Mouse (Mus musculus) frontal cortex, postnatal 36 days (tissue): Measurements from ENCODE around the gene Npm1.

ENCODE experiments used
- DNase-seq, 2 experiments: peaks; one replicate each; pipeline ENCODE4 v3.0.0; 2022; ENCODE audit warnings: low spot score in 2 of 2

Npm1 gene

DNA sequence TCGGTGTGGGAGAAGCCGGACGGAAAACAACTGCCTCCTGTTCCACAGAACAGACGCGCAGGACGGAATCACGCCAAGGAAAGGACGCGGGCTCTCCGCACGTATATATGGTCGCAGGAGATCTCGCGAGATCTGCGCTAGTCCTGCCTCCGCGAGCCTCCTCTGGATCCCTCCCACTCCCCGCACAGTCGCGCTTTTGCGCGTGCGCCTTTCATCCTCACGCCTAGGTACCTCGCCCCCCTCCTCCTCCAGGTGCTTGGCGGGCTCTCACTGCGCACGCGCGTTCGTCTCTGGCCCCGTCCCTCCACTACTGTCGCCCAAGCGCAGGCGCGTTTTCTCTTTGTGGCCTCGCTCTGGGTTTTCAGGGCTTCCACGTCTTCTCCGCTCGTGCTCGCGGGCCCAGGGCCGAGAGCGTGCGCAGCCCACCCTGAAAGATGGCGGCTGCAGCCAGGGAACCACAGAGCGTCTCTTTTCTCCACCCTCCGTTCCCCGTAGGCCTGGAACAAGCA is at the start of gene Npm1:
Gene Npm1 (minus strand): TSS at position 209 of the 509 bp plus-strand sequence.
- peak; percentile 99 to 100 for DNase-seq

DNA sequence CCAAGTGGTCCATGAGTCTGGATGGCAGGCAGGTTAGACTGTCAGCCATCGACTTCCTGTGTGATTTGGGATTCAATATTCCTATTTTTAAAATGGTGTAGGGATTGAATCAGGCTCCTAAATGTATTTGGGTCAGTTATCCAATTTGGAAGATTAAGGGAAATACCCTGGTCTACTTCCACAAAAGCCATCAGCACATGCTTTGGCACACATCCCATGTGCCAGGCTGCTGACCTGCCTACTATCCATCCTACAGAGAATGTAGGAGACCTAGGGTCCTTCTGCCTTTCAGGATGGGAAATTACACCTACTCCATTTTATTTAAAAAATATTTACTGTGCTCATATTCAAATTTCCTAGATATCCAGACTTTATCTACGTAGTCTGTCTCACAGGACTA is 44.4 kb upstream of the Npm1 start:
- no peak for DNase-seq

DNA sequence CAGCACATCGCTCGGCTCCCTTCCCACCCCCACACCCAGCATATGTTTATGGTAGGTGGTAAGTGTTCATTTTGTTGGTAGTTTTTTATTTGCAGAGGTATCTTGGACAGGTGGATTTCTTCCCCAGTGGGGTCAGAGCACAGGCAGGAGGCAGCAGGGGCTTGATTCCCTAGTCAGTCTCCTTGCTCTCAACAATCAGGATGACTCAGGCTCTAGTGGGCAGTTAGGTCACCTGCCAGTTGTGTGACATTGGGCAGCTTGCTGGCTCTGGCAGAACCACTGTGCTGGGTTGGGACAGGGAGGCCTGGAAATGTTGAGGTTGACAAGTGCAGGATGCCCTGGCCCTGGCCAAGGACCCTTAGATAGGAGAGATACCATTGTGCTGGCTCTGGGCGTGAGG is 42.0 kb upstream of the Npm1 start:
- no peak for DNase-seq

DNA sequence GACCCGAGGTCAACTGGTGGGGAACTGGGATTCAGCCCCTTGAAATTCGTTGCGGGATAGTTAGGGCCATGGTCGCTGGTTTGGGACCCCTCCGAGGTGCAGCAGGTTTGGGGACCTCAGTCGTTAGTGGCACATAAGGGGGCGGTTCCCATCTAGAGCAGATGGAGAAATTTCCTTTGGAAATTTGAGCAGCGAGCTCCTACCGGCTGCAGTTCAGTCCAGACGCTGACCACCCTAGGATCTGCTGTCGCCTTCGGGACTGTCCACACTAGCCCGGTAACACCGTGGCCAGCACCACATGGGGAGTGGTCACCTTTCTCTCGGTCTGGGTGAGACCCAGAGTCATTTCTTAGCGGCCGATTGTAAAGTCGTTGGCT is 41.3 kb upstream of the Npm1 start:
- DNase-seq: no peak

DNA sequence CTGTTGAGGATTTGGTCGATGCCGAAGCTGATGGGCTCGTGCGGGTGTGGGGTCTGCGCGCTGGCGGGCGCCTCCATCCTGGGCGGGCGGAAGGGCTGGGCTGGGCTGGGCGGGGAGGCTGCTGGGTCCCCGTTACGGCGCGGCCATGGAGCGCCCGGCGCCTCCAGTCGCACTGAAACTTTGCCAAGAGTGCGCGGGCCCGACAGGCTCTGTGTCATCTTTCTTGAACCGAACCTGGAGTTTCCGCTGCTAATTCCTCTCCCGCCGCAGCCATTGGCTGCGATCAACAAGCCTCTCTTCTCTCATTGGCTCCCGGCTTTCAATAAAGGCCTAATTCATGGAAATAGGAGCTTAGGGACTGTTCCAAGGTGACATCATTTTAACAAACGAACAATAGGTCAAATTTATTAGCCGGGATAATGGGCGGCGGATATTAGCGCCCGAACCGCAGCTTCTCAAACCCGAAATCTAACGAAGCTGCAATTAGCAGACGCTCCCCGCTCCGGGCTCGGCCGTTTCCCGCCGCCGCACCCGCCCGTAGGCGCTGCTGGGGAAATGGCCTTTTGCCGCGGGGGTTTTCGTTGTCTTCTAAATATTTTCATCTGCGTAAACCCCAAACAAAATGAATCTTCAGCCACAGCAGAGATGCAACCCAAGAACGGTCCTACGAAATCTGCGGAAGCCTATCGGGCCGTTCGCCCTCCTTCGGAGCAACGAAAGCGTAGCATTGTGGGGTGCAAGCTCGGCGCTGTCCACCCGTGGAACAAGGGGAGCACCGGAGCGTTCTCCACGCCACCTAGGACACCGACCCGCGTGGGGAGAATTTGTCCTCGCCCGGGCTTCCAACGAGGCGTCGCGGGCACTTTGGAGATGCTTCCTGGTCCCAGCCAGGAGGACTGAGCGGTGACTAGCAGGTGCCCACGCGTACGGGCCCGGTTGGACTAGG is 40.6 kb upstream of the Npm1 start, which contains the start of gene Tlx3:
Gene Tlx3 (minus strand): TSS at position 207 of the 946 bp plus-strand sequence.
- peak in 1 of 2 experiments; percentile 44 for DNase-seq

DNA sequence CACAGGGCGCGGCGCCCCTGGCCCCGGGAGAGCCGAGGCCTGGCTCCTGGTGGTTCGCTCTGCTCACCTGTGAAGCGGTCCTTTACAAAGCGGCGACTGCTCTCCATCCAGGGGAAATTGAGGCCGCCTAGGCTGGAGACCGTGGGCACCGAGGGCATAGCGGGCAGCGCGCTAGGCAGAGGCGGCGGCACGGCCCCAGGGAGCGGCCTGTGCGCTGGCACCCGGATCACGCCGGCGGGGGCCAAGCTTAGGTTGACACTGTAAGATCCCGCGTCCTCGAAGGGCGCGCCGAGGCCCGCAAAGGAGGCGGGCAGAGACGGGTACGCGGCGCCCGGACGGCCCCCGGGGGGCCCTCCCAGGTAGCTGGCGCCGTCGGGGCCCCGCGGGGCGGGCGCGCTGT is 40.0 kb upstream of the Npm1 start:
- DNase-seq: no peak

DNA sequence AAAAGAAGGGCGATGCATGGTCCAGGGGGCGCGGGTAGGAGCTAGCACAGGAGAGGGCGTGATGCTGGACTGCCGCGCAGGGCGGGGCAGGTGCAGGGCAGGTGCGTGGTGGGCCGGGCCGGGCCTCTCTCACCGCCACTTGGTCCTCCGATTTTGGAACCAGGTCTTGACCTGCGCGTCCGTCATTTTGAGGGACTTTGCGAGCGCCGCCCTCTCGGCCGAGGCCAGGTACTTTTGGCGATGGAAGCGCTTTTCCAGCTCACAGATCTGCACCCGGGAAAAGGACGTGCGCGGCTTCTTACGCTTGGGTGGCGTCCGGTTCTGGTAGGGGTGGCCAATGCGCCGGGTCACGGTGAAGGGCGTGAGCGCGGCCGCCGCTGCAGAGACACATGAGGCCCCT is 39.3 kb upstream of the Npm1 start:
- no peak for DNase-seq

DNA sequence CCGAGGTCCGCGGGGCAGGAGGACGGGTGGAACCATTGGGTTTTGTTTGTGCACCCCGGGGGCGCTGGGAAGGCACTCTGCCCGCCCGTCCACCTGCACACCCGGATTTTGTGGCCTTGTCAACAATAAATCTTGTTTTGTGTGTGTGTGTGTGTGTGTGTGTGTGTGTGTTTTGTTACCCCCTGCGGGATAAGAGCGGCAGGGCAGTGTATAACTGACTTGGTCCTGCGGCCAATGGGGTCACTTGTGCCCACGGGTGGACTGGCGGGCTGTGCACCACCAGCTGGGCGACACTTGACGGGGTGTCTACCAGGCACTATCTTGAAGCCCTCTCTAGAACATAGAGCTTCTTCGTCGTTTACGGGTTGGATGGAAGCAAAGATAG is 38.6 kb upstream of the Npm1 start:
- no peak for DNase-seq

DNA sequence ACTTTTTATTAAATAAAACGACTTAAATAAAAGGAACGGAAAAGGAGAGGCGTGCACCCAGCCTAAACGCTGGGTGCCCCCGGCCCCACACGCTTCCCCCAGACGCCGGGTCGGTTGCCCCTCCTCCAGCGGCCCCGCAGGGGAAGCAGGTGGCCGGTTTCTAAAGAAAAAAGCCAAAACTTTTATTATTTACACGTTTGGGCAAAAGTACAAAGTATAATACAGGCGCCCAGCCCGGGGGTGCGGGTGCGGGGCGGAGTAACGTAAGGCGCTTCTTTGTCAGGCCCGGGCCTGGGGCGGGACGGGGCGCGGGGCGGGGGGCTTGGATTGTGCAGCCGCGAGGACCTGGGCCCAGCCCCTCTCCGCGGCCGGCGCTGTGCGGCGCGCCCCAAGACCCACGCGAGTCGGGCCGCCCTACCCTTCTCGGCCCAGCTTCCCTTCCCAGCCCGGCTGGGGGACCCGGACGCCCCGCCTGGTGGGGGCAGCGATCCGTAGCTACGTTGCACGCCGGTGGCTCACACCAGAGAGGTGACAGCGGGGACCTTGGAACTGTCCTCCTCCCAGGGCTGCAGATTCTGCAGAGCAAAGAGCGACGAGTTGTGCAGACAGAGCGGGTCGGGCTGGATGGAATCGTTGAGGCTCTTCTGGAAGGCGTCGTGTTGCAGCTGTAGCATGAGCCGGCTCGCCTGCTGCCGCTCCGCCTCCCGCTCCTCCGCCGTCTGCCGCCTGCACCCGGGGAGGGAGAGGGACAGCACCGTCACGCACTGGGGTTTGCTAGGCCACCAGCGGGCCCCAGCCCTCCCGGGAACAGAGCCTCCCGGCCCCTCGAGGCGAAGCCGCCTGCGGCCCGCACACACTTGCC is 38.0 kb upstream of the Npm1 start:
- DNase-seq: no peak

DNA sequence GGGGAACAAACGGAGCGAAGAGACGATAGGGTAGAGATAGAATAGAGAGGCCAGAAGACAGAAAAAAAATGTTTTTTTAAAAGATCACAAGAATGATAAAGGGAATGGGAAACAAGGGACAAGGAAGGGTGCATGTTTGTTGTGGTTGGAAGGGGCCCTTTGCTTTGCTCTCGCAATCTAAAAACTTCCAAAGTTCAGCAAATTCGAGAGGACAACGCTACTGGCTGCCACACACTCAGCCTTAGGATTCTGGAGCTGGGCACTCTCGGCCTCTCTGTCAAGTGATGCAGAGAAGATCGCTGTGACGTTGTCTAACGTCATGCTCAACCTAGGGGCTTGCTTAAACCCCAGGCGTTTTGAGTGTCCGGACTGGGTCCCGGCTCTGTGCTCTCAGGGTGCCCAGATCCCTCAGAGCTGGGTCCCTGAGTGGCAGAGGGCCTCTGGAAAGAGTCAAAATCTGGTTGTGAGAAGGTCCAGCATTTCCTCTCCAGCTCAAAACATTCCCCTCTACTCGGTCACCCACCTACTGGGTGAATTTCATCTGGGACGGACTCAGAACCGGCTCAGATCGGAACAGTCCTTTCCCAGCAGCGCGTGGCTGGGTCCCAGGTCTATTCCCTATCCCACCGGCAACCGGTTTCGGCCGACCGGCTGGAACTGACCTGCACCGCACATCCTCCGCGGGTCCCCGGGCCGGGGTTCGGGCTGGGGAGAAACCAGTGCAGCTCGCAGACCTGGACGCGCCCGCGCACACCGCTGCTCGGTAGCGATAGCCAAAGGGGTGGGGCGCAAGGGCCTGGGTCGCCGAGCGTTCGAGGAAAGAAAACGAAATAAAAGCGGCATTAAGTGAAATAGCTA is 37.1 kb upstream of the Npm1 start:
- no peak for DNase-seq

DNA sequence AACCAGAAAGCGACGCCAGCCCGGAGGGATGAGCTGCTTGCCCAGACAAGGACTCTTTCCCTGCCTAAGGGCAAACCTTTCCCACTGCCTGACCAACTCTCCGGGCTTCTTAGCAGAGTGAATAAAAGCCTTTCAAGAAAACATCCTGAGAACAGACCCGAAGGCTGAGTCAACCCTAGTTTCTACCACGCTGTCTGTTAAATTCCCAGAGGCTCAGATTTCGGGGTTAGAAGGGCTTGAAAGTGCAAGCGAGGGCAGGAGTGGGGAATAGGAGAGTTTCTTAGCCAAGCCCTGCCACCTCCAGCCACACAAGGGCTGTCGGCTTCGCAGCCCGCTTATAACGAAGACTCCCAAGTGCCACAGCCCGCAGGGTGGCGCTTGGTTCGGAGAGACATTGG is 36.1 kb upstream of the Npm1 start:
- no peak for DNase-seq

DNA sequence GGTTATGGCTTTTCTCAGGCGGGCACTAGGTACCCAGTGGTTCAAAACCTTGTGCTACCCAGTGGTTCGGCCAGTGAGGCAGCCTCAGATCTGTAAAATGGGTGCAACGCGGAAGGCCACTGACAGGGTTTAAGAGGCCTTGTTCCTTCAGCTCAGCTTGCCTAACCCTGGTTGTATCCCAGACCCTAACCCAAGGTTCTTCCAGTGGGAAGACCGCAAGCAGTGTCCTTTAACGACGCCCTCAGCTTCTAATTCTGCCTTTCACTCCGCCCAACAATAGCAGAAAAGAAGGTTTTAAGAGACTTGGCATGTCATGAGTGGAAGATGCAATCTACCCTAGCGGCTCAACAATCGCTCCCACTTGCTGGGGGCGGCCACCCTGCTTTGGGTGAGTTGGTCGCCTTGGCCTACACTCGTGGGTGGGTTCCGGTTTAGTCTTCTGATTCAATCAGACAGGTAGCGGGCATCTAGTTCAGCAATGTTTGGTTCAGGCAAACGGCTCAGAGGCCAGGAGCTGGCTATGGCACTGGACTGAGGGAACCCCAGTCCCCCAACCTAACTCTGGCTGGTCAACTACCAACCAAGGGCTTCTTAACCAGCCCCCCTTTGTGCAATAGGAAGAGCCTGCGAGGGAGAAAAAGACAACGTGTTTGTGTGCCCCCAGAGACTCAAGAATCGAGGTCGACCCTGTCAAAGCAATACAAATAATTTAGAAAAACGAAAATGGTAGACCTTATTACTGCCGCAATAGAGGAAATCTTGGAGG is 35.5 kb upstream of the Npm1 start:
- DNase-seq: no peak

DNA sequence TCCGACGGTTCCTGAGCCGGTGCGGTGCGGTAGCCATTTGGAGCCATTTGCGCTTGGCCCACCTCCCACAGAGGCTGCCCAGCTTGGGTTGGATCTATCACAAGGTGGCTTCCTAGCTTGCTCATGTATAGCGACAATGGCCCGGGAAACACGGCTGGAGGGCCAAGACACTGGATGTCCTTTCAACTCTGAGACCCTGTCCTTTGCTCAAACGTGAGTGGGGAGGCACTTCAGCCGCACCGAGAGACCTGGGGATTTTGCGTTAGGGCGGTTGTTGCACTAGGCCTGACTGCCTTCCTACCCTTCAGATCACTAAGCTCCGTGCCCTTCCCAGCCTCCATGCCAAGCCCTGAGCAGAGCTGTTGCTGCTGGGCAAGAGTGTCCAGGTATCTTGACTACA is 34.7 kb upstream of the Npm1 start:
- no peak for DNase-seq

DNA sequence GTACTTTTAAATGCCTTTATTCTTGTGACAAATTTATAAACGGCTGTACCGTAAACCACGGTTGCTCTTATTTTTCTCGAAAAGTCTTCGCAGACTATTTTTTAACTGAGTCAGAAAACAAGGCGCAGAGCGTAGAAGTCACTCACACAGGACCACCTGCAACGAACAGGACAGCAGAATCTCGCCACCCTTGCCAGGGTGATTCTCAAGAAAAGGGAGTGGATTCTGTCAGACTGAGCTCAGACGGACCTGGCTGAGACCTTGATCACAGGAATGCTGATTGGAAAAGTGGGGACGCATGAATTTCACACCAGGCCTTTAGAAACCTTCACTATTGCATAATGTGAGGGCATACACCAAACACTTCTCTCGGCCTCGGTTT is 34.1 kb upstream of the Npm1 start:
- DNase-seq: no peak

DNA sequence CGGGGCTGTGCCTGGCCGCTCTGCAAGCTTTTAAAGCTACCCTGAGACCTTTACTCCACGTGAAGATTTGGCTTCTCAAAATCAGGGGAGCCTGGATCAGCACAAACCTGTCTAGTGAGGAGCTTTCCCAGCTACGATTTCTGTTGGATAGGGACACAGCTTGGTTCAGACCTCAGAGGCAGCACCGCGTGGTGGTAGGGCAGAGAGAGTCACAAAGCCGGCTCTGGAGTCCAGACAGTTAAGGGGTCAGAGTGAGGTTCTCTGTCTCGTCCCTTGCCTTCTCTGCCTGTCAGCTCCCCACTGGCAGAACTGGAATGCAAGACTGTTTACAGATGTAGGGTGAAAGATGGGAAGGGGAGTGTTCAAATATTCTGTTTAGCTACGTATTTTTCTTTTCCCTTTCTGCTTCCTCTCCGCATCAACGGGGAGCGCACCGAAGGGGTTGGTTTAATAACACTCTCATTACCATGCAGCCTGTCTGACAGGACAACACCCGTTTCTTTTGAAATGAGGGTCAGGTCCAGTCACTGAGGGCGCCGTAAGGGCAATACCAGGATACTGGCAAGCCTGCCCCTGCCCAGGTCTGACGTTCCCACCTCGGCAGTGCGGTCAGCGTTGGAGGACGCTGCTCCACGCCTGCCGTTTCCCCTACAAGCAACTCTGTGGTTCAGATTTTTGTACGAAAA is 33.6 kb upstream of the Npm1 start:
- no peak for DNase-seq

DNA sequence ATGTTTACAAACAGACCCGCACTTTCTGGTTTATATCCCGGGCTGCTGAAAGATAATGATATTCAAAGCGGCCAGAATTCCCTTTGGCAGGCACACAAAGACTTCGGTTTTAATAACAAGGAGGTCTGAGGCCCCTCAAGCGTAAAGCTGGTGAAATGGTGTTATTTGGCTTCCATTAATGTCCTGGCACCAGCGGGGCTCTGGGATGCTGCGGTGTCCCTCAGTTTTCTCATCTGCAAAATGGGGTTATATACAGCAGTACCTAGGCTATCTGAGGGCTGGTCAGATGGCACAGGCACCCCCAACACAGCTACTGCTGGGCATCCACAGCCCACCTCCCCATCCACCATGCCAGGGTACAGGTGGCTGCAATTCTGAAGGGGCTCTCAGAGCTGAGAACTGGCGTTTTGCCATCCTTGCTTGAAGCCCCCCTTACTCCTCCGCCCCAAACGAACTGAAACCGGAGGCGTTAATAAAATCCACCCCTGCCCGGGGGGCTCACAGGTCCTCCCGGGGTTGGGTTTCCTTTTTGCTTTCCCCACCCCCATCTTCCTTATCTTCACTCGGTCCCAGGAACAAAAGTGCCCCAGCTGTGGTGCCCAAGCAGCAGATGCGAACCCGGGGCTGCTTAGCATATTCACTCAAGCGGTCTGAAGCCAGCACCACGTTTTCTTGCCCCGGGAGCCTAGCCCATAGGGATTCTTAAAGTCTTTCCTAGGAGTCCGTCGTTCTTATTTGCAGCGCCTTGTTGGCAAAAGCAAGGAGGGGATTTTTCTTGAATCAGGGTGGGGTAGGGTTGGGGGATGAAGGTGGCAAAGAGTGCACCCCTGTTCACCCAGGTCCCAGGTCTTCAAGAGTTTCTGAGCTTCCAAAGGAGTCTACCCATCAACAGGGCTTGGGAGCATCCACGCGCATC is 32.8 kb upstream of the Npm1 start:
- DNase-seq: no peak

DNA sequence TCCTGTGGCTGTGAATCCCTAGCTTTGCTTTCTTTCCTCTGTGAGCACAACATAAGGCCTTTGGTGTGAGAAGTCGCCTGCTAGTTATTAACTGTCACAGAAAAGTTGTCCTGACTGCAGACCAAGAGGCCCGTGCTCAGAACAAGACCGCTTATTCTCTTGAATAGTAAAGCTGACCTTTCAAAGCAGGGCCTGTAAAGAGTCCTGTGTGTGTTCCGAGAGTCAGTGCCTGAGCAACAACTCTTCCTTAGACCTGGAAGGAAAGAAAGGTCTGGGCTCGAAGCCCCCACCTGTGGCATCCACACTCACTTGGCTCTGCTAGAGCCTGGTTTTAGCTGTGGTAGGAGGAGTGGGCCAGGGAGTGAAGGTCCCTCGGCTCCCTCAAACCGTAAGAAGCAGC is 32.1 kb upstream of the Npm1 start:
- DNase-seq: no peak

DNA sequence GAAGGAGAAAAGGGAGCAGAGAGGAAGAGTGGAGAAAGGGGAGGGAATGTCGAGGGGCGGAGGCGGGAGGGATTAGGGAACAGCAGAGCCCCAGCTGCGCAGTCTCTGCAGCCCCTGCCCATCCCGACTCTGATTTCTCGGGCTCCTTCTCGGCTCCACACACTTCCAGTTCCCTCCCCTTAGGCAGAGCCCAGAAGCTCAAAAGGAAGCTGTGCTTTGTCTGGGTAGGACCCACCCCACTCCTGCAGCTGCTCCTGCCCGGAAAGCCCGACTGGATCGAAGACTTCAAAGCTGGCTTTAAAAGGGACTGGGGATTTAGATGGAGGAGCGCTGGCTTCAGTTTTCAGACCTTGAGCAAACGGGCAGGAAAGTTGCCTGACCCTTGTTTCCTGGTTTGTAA is 30.7 kb upstream of the Npm1 start:
- DNase-seq: no peak

DNA sequence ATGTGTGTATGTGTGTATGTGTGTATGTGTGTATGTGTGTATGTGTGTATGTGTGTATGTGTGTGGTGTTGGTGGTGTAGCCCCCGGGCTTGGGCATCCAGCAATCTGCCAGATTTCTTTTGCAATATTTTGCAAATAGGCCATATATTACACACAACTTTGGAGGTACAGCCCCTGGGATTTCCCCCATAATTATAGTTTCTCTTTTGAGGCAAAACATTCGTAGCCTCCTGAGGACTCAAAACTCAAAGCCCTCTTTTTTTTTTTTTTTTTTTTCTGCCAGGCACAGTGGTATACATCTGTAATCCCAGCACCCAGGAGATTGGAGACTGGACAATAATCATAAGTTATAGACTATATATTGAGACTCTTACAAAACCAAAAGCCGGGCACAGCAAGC is 18.8 kb upstream of the Npm1 start:
- DNase-seq: no peak
